Mouse (Mus musculus) adrenal gland, adult 8-10 months (tissue): Measurements from ENCODE around the gene Ubc. TPM values are rescaled to one million over a fixed set of nuclear protein-coding genes. Genes with fewer than 3 reads are reported as not detected.

Source experiments
- DNase-seq: peaks from one replicate; pipeline ENCODE4 v3.0.0; 2022
- total RNA-seq, 4 experiments: library from RNA; stranded (reverse); gene quantifications; 2 replicates each; pipeline ENCODE4 v1.2.4; 2022

Gene Ubc
- total RNA-seq, 4 experiments from 2014 or later = 1,164 to 1,564 (median 1,502) TPM

GRCm38 (mm10) chr5:125348487-125348886 lies 41.5 kb downstream of the Ubc start:
- peak; percentile 78 for DNase-seq

DNA sequence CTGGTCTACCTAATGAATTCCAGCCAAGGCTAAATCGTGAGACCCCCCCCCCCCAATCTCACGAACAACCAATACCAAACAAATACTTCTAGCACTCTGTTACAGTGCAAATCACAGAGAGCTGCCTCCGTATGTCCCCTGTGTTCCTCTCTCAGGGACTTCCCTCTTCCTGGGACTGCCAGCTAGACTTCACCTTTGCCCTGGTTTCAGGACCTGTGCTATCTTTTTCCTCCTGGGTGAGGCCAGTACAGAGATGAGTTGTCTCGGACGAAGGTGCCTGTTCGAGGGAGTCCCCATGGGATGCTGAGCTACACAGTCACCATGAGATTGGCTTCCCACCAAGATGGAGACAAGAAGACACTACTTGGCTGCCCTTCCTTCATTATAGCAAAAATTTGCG lies 41.9 kb downstream of the Ubc start:
- DNase-seq = no peak

DNA sequence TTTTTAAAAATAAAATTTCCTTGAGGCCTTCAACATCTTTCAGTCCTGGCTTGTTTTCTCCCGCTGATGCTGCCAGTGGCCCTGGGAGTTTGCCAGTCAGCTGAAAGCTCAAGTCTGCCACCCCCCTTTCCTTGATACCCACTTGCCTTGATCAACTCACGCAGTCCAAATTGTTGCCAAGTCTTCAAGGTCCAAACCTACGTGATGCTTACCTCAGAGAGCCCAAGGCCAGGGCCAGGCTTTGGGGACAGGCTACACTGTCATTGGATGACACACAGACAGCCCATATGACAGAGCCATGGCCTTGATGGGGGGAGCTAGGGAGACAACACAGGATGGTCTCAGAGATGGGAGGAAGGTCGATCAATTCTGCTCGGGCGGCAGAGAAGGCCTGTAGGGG lies 45.7 kb downstream of the Ubc start:
- peak; percentile 94 for DNase-seq

GRCm38 (mm10) chr5:125341459-125342090 lies 48.4 kb downstream of the Ubc start:
- DNase-seq = no peak

DNA sequence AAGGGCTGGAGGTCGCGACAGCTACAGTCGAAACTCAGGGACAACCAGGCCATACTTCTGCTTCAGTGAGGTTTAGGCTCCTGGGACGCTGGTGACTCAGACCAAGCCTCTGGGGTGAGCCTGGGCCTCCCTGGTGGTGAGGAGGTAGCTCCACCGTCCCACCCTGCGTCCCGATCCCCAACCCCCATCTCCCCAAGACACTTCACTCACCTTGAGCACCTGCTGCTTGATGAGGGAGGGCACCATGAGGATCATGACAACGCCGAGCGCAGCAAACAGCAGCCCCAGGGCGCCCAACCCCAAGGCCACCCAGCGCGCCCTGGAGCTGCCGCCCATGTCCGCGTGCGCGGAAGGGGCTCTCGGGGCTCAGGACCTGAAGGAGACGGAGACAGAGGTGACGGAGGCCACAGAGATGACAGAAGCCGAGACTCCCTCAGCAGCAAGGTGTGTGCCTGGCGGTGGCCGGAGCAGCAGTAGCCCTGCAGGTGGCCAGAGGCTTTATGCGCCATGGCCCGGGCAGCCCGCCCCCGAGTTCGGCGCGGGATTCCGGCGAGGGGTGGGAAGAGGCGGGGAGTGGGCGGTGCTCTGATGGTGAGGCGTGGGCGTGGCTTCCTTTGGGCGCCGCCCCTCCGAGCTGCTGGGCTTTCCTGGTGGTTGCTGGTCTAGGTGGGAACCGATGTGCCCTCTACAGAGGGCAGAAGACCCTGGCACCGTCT lies 49.3 kb downstream of the Ubc start, which contains the start of gene Scarb1:
Scarb1 (minus strand) TSS at position 548 of the 716 bp plus-strand sequence.
- DNase-seq = peak; percentile 90

- DNase-seq = no peak
Measured at GRCm38 (mm10) chr5:125339851-125340531, 50.0 kb downstream of the Ubc start.

DNA sequence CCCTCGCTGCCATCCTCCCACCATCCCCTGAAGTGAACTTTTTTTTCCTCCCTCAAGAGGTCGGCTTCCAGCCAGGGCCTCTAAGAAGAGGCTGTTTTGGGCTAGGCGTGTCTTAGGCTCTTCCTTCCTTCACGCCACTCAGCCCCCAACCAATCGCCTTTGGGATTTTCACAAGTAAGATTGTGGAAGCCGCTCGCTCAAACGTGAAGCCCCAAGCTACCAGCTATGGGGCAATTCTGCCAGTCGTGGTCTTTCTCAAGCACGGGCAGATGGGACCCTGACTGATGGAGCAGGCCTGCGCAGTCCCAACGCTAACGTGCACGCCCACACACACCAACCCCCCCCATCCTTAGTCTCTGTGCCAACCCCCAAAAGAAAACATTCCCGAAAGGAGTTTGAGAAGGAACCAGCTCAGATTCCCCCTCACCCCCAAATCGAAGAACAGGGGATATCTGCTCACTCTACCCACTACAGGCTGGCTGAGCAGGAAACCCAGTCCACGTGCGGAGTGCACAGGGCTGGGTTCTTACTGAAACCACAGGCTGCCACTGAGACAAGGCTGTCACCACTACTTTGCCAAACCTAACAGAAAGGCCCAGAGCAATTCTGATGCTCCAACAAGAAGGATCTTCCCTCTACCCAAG lies 50.8 kb downstream of the Ubc start:
- DNase-seq = no peak

GRCm38 (mm10) chr5:125337526-125337925 lies 52.5 kb downstream of the Ubc start:
- peak; percentile 17 for DNase-seq

- peak; percentile 31 for DNase-seq
Measured at GRCm38 (mm10) chr5:125337012-125337411, 53.0 kb downstream of the Ubc start.

Other genes starting within 250 kb of the Ubc start
- 100 to 1,000 TPM; 188 to 380 (median 257) TPM for gene Ncor2, start 211.0 kb downstream of the Ubc start, total RNA-seq
- 1,000 to 10,000 TPM; 1,640 to 3,396 (median 2,408) TPM for gene Scarb1, start 49.1 kb downstream of the Ubc start, total RNA-seq
- under 1 TPM in 3 of 4 experiments, not detected in 1; 0.41 to 0.48 (median 0.45) TPM for gene Gm10382, start 880 bp downstream of the Ubc start, total RNA-seq
- gene Dhx37, start 43.9 kb upstream of the Ubc start, total RNA-seq = 10 to 100 TPM; 19.1 to 22.1 (median 19.9) TPM
- gene Bri3bp, start 51.4 kb upstream of the Ubc start, total RNA-seq = 10 to 100 TPM; 27.8 to 35.6 (median 31.6) TPM
- 10 to 100 TPM; 44.9 to 73.7 (median 53.8) TPM for gene Aacs, start 85.6 kb upstream of the Ubc start, total RNA-seq
- gene Tmem132b, start 141.6 kb upstream of the Ubc start, total RNA-seq = 1 to 10 TPM; 1.4 to 5.2 (median 3.5) TPM